ENCODE assay signal across 10 mouse cellular contexts in genomic region chr6:59412417-59413346, GRCm38 (mm10). TPM values are rescaled to one million over a fixed set of nuclear protein-coding genes. Genes with fewer than 3 reads are reported as not detected.
DNase-seq lines count a peak whose midpoint lies in the region; ATAC-seq and TF ChIP-seq lines count a peak whose summit lies in the region.
"Had no signal": no experiment of that assay in that cellular context is flagged by ENCODE, and none has a peak within 500 bp of the region (broad histone marks: within the 10 kb centered on the region; RNA-seq: fewer than 3 reads in every experiment).

No protein-coding gene starts in this region.

- no peaks in the 10 kb centered on the region for H3K36me3 ChIP-seq in kidney, adult 2 months (ENCODE audit: control insufficient read depth, insufficient read depth, low read length)
- H3K36me3 ChIP-seq in forebrain, embryonic 16.5 days (ENCODE audit: control insufficient read depth, insufficient read depth) = no peaks in the 10 kb centered on the region
- H3K36me3 ChIP-seq: neural tube, embryonic 12.5 days had no signal

- no peak overlapping the region for H3K9ac ChIP-seq in forebrain, embryonic 16.5 days (replicated peaks; ENCODE audit: low read depth, low read length)
- H3K9ac ChIP-seq: neural tube, embryonic 12.5 days had no signal

- peaks cover 10% of the 10 kb centered on the region; the same call in 1 of the 2 replicates for H3K4me1 ChIP-seq in kidney, adult 2 months (ENCODE audit: control insufficient read depth, insufficient read depth, low read length)
- peaks cover 12% of the 10 kb centered on the region for H3K4me1 ChIP-seq in forebrain, embryonic 16.5 days (replicated peaks; ENCODE audit: control insufficient read depth, insufficient read depth, low read length)
- H3K4me1 ChIP-seq: neural tube, embryonic 12.5 days had no signal

- H3K27me3 ChIP-seq in kidney, adult 2 months (replicated peaks; ENCODE audit: control insufficient read depth, insufficient read depth, low read length) = no peaks in the 10 kb centered on the region
- H3K27me3 ChIP-seq in forebrain, embryonic 16.5 days (replicated peaks; ENCODE audit: control insufficient read depth, insufficient read depth, low read length) = no peaks in the 10 kb centered on the region
- H3K27me3 ChIP-seq: neural tube, embryonic 12.5 days had no signal

- 0 out of 2 replicates have a peak overlapping the region, but pooled peaks have one; percentile 14 for H3K4me3 ChIP-seq in kidney, adult 2 months (ENCODE audit: insufficient read depth, low read depth, low read length)
- no peak overlapping the region for H3K4me3 ChIP-seq in forebrain, embryonic 16.5 days (replicated peaks; ENCODE audit: low read length)
- H3K4me3 ChIP-seq: neural tube, embryonic 12.5 days had no signal

- intact Hi-C loops in gastrocnemius, postnatal 14 days (cut with DNase I; ENCODE audit: low total_unique reads) = no loop called here

- TF ChIP-seq CTCF in kidney, adult 2 months (conservative IDR thresholded peaks at IDR 0.05; ENCODE audit: insufficient read depth, insufficient read length, low read depth, low read length) = no peak

- DNase-seq in kidney, adult 2 months = peak; percentile 40
- no peak for DNase-seq in kidney, postnatal 14 days
- peak; percentile 34 for DNase-seq in Muller cell, postnatal 12 days (ENCODE audit: inconsistent ontology term)
- peak; percentile 74 for DNase-seq in naive thymus-derived CD4-positive, alpha-beta T cell, adult 2 months (ENCODE audit: low read depth)
- DNase-seq in gastrocnemius, postnatal 14 days = no peak
- DNase-seq in frontal cortex, postnatal 25 days (ENCODE audit: low spot score in 2 of 2) = no peak
- no peak for DNase-seq in spleen, postnatal 10 days (ENCODE audit: low spot score in 2 of 2)
- DNase-seq: kidney, adult 11 months had no signal

- 0 out of 2 replicates have a peak, but pooled peaks have one; percentile 27 for ATAC-seq in forebrain, embryonic 16.5 days

- no peak for TF ChIP-seq POLR2A in kidney, adult 2 months (IDR thresholded peaks at IDR 0.05; ENCODE audit: low read depth, low read length)

- H3K4me2 ChIP-seq in forebrain, embryonic 16.5 days (ENCODE audit: low read length) = peak overlapping the region; percentile 9; the same call in 1 of the 2 replicates
- H3K4me2 ChIP-seq: neural tube, embryonic 12.5 days had no signal

- 23% methylated on average over 13 of the region's 13 CpGs for WGBS in kidney, adult 2 months
- WGBS in forebrain, embryonic 16.5 days = 15% methylated on average over 13 of the region's 13 CpGs

- H3K9me3 ChIP-seq in forebrain, embryonic 16.5 days (ENCODE audit: control insufficient read depth, low read length) = no peaks in the 10 kb centered on the region
- H3K9me3 ChIP-seq: neural tube, embryonic 12.5 days had no signal

- peak overlapping the region; percentile 80 for H3K27ac ChIP-seq in kidney, adult 2 months (ENCODE audit: insufficient read depth, low read depth, low read length)
- H3K27ac ChIP-seq in forebrain, embryonic 16.5 days (ENCODE audit: low read length) = no peak overlapping the region
- H3K27ac ChIP-seq: neural tube, embryonic 12.5 days had no signal

RNA-seq across cellular contexts. Expression of gene Gprin3, which starts 13.4 kb away (rescaled TPM):
- polyA plus RNA-seq in kidney, adult 2 months (2012; rRNA removed) = 0.72 TPM in 2 replicates
- 3.3 and 5.3 TPM in 2 replicates for polyA plus RNA-seq in forebrain, embryonic 16.5 days (2015; fragmentation: Nextera tagmentation; extraction: Ambion mirVana)
- total RNA-seq in gastrocnemius, postnatal 14 days (2021) = under 1 TPM; 0.51 to 0.59 TPM

Comparison
In these comparisons a context has a peak if more than half of its experiments do, and no peak if none do; other contexts are left out.
1. DNase-seq: peak in kidney, adult 2 months (single experiment), Muller cell, postnatal 12 days (single experiment) and naive thymus-derived CD4-positive, alpha-beta T cell, adult 2 months (single experiment); none in kidney, postnatal 14 days (single experiment), gastrocnemius, postnatal 14 days (single experiment), frontal cortex, postnatal 25 days (0 of 2) and spleen, postnatal 10 days (0 of 2).